Mouse (Mus musculus): Measurements from ENCODE around the gene Mthfd1.

The Mthfd1 gene

GRCm38 (mm10) chr12:76303474-76303873 lies 48.4 kb downstream of the Mthfd1 start:
- in situ Hi-C loops (cut with MboI): no loop called here

DNA sequence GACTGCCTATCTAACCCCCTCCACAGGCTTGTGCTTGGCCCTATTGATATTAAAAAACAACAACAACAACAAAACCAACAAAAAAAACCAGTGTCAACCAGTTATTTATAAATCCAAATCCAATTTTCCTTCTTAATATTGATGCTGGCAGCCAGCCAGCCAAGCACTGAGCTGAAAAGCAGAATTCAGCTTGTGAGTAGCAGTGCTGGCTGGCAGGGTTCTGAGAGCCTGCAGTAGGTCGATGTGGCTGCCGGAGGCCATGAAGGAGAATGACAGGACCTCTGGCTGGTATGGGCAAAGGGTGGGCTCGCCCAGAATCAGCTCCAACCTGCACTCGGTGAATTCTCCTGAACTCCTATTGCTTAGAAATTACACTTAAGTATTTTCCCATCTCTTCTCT lies 49.1 kb downstream of the Mthfd1 start:
- in situ Hi-C loops (cut with MboI): no loop called here

DNA sequence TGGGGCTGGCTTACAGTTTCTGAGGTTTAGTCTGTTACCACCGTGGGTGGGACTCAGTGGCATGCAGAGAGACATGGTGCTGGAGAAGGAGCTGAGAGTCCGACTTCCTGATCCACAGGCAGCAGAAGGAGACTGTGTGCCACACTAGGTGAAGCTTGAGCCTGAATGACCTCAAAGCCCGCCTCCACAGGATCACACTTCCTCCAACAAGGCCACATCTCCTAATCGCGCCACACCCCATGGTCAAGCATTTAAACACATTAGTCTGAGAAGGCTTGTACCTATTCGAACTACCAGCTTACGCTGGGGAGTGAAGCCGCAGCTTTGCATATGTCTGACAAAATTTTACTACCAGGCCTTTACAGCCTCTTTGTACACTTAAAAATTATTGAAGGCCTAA lies 50.0 kb downstream of the Mthfd1 start:
- in situ Hi-C loops (cut with MboI): no loop called here

GRCm38 (mm10) chr12:76306852-76307561 lies 51.9 kb downstream of the Mthfd1 start:
- in situ Hi-C loops (cut with MboI): no loop called here

GRCm38 (mm10) chr12:76307964-76308363 lies 52.9 kb downstream of the Mthfd1 start:
- in situ Hi-C loops (cut with MboI): no loop called here

DNA sequence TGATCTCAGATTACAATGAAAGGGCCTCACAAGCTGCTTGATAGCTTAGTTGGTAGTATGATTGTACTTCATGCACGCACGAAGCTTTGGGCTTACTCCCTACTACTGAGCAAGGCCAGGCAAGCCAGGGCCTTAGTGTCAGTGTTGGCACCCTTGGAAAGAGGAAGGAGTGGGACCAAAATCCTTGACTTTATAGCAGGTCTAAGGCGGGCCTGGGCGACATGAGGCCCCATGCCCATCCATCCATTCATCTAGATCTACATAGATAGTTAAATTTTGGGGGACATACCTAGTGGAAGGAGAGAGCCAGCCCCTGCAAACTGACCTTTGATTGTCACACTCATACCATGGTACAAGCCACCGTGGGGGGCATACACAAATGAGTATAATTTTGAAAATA lies 53.3 kb downstream of the Mthfd1 start:
- in situ Hi-C loops (cut with MboI): no loop called here

GRCm38 (mm10) chr12:76310007-76310406 lies 54.9 kb downstream of the Mthfd1 start:
- in situ Hi-C loops (cut with MboI): no loop called here

DNA sequence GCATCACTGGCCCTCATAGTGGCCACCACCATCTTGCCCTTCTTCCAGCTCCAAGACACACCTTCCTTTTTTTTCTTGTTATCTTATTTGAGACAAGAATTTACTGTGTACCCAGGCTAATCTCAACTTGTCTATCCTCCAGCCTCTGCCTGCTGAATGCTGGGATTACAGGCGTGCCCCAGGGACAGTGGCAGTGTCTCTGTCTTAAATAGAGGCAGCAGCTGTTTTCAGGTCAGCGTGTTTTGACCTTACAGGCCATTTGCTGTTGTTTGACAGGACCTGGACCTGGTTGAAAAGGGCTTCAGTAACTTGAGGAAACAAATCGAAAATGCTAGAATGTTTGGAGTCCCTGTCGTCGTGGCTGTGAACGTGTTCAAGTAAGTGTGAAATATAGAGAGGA lies 55.5 kb downstream of the Mthfd1 start:
- in situ Hi-C loops (cut with MboI): no loop called here

GRCm38 (mm10) chr12:76311227-76311626 lies 56.1 kb downstream of the Mthfd1 start:
- in situ Hi-C loops (cut with MboI): no loop called here

GRCm38 (mm10) chr12:76311951-76312350 lies 56.9 kb downstream of the Mthfd1 start:
- in situ Hi-C loops (cut with MboI): no loop called here

GRCm38 (mm10) chr12:76318282-76319212 lies 63.4 kb downstream of the Mthfd1 start:
- in situ Hi-C loops (cut with MboI): no loop called here

DNA sequence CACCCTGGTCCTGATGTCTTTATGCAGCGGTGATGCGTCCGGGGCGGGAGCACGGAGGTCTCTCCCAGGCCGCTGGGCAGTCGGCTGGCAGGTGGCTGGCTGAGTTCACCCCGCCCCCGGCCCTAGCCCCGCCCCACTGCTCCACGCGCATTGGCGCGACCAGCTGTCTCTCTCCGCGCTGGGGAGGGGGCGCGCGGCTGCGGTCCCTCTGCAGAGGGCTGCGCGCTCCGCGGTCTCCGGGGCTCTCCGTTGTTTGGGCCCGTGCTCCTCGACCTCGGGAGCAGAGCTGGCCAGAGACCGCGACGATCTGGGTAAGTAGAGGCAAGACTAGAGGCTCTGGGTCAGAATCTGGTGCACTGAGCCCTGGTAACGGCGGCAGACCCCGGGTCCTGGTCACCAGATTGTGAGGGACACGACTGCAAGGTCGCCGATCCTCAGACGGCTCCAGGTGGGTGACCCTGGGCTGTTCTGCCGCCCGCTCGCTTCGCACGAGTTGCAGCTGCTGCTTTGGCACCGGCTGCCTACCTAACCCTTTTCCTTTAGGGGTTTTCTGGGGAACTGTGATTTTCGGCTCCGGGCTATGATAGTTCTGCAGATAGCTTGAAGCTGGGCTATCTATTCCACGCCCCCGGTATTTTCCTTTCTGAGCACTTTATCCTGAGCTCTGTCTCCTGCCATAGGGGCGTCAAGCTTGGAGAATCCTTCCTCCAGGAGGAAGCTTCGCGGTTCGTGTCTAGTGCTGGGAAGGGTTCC lies 69.8 kb downstream of the Mthfd1 start, which contains the start of gene Akap5:
TSS of gene Akap5 (plus strand) at position 213 of the 753 bp plus-strand sequence.
- in situ Hi-C loops (cut with MboI): no loop called here

GRCm38 (mm10) chr12:76326437-76327220 lies 71.5 kb downstream of the Mthfd1 start:
- in situ Hi-C loops (cut with MboI): no loop called here

DNA sequence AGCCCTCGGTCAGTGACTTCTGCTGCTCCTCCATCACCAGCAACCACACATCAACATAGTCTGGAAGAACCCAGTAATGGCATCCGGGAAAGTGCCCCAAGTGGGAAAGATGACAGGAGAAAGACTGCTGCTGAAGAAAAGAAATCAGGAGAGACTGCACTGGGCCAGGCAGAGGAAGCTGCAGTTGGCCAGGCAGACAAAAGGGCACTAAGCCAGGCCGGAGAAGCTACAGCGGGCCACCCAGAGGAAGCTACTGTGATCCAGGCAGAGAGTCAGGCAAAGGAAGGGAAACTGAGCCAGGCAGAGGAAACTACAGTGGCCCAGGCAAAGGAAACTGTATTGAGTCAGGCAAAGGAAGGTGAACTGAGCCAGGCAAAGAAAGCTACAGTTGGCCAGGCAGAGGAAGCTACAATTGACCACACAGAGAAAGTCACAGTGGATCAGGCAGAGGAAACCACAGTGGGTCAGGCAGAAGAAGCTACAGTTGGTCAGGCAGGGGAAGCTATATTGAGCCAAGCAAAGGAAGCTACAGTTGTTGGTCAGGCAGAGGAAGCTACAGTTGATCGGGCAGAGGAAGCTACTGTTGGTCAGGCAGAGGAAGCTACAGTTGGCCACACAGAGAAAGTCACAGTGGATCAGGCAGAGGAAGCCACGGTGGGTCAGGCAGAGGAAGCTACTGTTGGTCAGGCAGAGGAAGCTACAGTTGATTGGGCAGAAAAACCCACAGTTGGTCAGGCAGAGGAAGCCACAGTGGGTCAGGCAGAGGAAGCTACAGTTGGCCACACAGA lies 73.7 kb downstream of the Mthfd1 start:
- in situ Hi-C loops (cut with MboI): no loop called here

DNA sequence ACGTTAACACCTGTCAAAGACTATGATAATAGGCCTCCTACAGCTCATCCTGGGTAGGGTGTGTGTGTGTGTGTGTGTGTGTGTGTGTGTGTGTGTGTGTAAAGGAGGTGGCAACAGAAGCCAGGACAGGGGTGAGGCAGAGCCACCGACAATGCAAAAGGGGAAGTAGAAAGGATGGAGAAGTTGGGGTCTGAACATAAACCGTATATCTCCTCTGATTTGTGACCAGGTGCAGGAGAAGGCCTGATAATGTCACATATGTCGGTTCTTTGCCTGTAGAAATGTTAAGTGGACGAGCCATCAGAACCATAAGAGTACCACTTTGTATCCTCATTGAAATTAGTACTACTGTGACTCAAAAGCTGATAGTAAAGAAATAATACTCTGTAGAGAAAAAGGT lies 78.6 kb downstream of the Mthfd1 start:
- in situ Hi-C loops (cut with MboI): loop anchor here (10.0 kb wide), 1 partner anchor 139 kb away; no protein-coding TSS in a partner anchor

- in situ Hi-C loops (cut with MboI): loop anchor here (10.0 kb wide), 1 partner anchor 141 kb away; no protein-coding TSS in a partner anchor
Measured at GRCm38 (mm10) chr12:76335641-76336040, 80.5 kb downstream of the Mthfd1 start.

- in situ Hi-C loops (cut with MboI): loop anchor here (10.0 kb wide), 1 partner anchor 142 kb away; no protein-coding TSS in a partner anchor
Measured at GRCm38 (mm10) chr12:76336111-76336965, 81.2 kb downstream of the Mthfd1 start.

- in situ Hi-C loops (cut with MboI): no loop called here
Measured at GRCm38 (mm10) chr12:76341080-76341479, 86.0 kb downstream of the Mthfd1 start.

DNA sequence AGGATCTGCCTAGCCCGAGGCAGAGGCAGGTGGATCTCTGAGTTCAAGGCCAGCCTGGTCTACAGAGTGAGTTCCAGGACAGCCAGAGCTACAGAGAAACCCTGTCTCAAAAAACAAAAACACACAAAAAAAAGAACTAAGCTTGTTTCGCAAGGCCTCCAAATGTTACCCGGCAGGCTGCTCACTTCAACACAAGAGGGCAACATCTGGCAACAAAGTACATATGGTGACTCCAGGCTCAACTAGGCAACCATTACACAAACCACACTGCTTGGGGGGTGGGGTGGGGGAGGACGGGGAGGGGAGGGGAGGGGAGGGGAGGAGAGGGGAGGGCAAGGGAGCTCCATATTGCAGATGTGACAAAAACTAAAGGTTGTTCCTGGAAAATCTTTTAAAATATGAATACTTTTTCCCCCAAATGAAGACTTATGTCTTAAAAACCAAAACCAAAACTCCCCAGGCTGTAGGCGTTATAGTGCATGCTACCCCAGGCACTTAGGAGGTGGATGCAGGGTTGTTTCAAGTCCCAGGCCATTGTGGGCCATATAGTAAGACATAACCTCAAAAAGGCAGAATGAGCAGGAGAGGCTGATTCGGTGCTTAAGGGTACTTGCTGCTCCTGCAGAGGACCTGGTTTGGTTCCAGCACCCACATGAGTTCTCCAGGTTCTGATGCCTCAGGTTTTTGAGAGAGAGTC lies 90.8 kb downstream of the Mthfd1 start:
- in situ Hi-C loops (cut with MboI): no loop called here

All from mature B cell (primary cell).